Mouse (Mus musculus) liver, embryonic 14.5 days (tissue): ENCODE measurements around the gene Erh. TPM values are rescaled to one million over a fixed set of nuclear protein-coding genes. Genes with fewer than 3 reads are reported as not detected.

Source experiments
- ATAC-seq: fragments of 200-750 bp; cut with Nextera tagmentation; 2 replicates; pipeline ENCODE4 v1.8.0; 2017; ENCODE audit warnings: moderate number of reproducible peaks, mild to moderate bottlenecking, moderate library complexity; ENCODE audit not compliant: insufficient read depth
- DNase-seq, 3 experiments: peaks; one replicate each; pipeline ENCODE4 v3.0.0-alpha.2; 2012 to 2013; ENCODE audit warnings: low read depth in 3 of 3, low spot score in 3 of 3
- H3K27ac ChIP-seq: fragments of 300-500 bp; sonication (generic); 2 replicates; pipeline ENCODE4 v1.5.1; 2014; ENCODE audit warnings: moderate library complexity, mild to moderate bottlenecking, control low read depth, inconsistent platforms
- H3K27me3 ChIP-seq: fragments of 300-500 bp; sonication (generic); 2 replicates; pipeline ENCODE4 v1.6.1; 2014; ENCODE audit warnings: mild to moderate bottlenecking, low read length, moderate library complexity; ENCODE audit not compliant: control insufficient read depth, insufficient read depth
- H3K36me3 ChIP-seq: fragments of 300-500 bp; sonication (generic); replicated peaks from 2 replicates; pipeline ENCODE4 v1.6.1; 2014; ENCODE audit warnings: low read depth; ENCODE audit not compliant: control insufficient read depth, insufficient read depth
- H3K4me1 ChIP-seq, 2 experiments: fragments of 200-500 bp in 1 of 2; fragments of 300-500 bp in 1 of 2; sonication (generic) in 1 of 2; replicated peaks; 2 replicates each; pipeline ENCODE4 v1.6.1; 2012 to 2014; ENCODE audit warnings: antibody characterized with exemption in 1 of 2, inconsistent platforms in 1 of 2, low read length in 1 of 2; ENCODE audit not compliant: control insufficient read depth in 2 of 2, insufficient read depth in 2 of 2
- H3K4me2 ChIP-seq: fragments of 300-500 bp; sonication (generic); 2 replicates; pipeline ENCODE4 v1.6.1; 2014; ENCODE audit warnings: low read depth, mild to moderate bottlenecking, control low read depth, moderate library complexity
- H3K4me3 ChIP-seq, 2 experiments: fragments of 200-500 bp in 1 of 2; fragments of 300-500 bp in 1 of 2; sonication (generic) in 1 of 2; 2 replicates each; pipeline ENCODE4 v1.5.1; 2012 to 2014; ENCODE audit warnings: low read depth in 2 of 2, low read length in 2 of 2, mild to moderate bottlenecking in 2 of 2, control low read depth in 1 of 2, inconsistent platforms in 1 of 2, moderate library complexity in 1 of 2; ENCODE audit not compliant: insufficient read depth in 1 of 2
- H3K9ac ChIP-seq: fragments of 300-500 bp; sonication (generic); replicated peaks from 2 replicates; pipeline ENCODE4 v1.6.1; 2014; ENCODE audit warnings: mild to moderate bottlenecking, control low read depth, moderate library complexity
- H3K9me3 ChIP-seq: fragments of 300-500 bp; sonication (generic); 2 replicates; pipeline ENCODE4 v1.6.1; 2016; ENCODE audit warnings: low read length, mixed read lengths; ENCODE audit not compliant: control insufficient read depth
- CTCF ChIP-seq: IDR thresholded peaks from 2 replicates; pipeline ENCODE4 v1.5.1; 2016; ENCODE audit warnings: antibody characterized with exemption, low read depth, control low read depth
- EP300 ChIP-seq: IDR thresholded peaks from 2 replicates; pipeline ENCODE4 v1.6.1; 2016; ENCODE audit warnings: antibody characterized with exemption, low read depth
- WGBS: fragments of 180-500 bp; shearing (Covaris S2); extraction: QIAGEN DNeasy Blood & Tissue Kit; methylation state at CpG from one replicate; pipeline ENCODE4 v1.1.7; 2014; ENCODE audit not compliant: insufficient replicate concordance; 5-methylcytosine and 5-hydroxymethylcytosine counted together
- polyA plus RNA-seq, 2 experiments: library from polyadenylated mRNA; depleted of rRNA in 1 of 2; stranded (reverse) in 1 of 2; unstranded in 1 of 2; fragments of >200 nt; fragmentation: Nextera tagmentation in 1 of 2; extraction: Ambion mirVana in 1 of 2; gene quantifications; 2 replicates each; pipeline versions ENCODE4 v1.2.1 to v1.2.3; 2012 to 2014

Gene Erh
- polyA plus RNA-seq, 2 experiments, result 123 to 144 TPM

DNA sequence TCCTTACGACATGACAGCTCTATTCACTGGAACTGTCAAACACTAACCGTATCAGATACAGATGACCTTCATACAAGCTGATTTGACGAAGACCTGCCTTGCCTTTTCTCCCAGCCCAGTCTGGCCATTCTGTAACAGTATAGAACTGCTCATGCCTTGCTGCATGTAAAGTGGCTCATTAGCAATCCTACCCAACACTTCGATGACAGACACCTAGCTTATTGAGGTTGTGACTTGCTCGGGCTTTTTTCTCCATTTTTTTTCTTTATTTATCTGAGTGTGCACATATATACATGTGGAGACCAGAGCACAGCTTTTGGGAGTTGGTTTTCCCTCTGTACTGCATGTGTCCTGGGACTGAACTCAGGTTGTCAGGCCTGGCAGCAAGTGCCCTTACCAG lies 12.4 kb downstream of the Erh start:
- no peaks in the 10 kb centered on the region for H3K4me1 ChIP-seq
- no peaks in the 10 kb centered on the region for H3K9me3 ChIP-seq
- ATAC-seq, result no peak
- no peak overlapping the region for H3K4me2 ChIP-seq
- no peak overlapping the region for H3K27ac ChIP-seq
- 80% methylated on average over 5 of the region's 5 CpGs for WGBS
- peaks cover 37% of the 10 kb centered on the region for H3K36me3 ChIP-seq
- DNase-seq, result no peak
- TF ChIP-seq EP300, result no peak
- no peak for TF ChIP-seq CTCF
- H3K27me3 ChIP-seq, result no peaks in the 10 kb centered on the region
- no peak overlapping the region for H3K4me3 ChIP-seq
- no peak overlapping the region for H3K9ac ChIP-seq

DNA sequence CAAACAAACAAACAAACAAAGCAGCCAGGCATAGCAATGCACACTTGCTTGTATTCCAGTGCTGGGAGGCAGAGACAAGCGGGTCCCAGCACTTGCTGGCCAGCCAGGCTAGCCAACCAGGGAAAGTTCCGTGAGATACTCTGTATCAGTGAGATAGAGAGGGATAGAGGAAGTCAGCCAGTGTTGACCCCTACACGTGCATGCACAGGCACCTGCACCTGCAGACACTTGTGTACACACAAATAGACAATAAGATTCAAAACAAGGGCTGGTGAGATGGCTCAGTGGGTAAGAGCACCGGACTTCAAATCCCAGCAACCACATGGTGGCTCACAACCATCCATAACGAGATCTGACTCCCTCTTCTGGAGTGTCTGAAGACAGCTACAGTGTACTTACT lies 23.6 kb downstream of the Erh start:
- H3K36me3 ChIP-seq, result no peaks in the 10 kb centered on the region
- no peaks in the 10 kb centered on the region for H3K9me3 ChIP-seq
- H3K27me3 ChIP-seq, result no peaks in the 10 kb centered on the region
- H3K4me3 ChIP-seq, result no peak overlapping the region
- H3K27ac ChIP-seq, result no peak overlapping the region
- H3K4me2 ChIP-seq, result no peak overlapping the region
- TF ChIP-seq CTCF (no peak), EP300 (no peak)
- no peak for DNase-seq
- no peak overlapping the region for H3K9ac ChIP-seq
- no peak for ATAC-seq
- 43% methylated on average over 5 of the region's 5 CpGs for WGBS
- no peaks in the 10 kb centered on the region for H3K4me1 ChIP-seq

DNA sequence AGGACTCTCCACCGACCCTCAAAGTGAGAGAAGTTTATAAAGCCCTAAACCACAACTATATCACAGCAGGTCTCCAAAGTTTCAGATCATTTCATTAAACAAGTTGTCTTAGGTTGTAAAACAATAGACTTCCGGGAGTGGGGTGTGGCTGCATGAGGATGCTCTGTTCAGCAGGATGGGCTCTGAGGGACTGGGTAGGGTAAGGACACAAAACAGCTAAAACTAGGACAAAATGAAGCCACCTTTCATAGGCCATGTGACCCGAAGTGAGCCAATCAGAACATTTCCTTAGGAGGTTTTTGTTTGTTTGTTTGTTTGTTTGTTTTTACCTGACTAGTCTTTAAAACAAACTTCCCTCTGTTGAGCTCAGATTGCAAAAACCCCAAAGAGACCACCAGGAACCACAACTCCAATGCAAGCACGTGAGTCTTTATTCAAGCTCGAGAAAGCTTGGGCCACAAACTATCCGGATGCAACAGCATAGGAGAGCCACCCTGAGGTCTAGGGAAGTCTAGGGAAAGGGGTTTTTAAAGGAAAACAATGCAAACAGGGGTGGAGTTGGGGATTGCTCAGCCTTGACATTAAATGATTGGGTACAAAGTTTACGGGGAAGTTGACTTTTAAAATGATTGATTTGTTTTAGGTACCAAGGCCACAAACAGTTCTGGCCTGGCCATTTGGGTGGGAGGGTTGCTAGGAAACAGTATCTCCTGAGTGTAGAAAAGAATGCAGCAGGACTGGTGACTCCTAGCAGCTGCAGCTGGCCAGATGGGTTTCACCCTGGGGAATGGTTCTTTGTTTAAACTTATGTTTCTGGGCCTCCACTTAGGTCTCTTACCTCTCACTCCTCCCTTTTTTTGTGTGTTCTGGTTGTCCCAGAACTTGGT lies 28.5 kb downstream of the Erh start:
- TF ChIP-seq EP300, result no peak
- TF ChIP-seq CTCF, result no peak
- Histone ChIP-seq H3K9ac (no peak overlapping the region), H3K9me3 (no peaks in the 10 kb centered on the region), H3K27ac (no peak overlapping the region), H3K4me3 (no peak overlapping the region), H3K36me3 (no peaks in the 10 kb centered on the region), H3K4me1 (no peaks in the 10 kb centered on the region), H3K27me3 (no peaks in the 10 kb centered on the region), H3K4me2 (no peak overlapping the region)
- ATAC-seq, result no peak
- 38% methylated on average over 7 of the region's 7 CpGs for WGBS
- no peak for DNase-seq

DNA sequence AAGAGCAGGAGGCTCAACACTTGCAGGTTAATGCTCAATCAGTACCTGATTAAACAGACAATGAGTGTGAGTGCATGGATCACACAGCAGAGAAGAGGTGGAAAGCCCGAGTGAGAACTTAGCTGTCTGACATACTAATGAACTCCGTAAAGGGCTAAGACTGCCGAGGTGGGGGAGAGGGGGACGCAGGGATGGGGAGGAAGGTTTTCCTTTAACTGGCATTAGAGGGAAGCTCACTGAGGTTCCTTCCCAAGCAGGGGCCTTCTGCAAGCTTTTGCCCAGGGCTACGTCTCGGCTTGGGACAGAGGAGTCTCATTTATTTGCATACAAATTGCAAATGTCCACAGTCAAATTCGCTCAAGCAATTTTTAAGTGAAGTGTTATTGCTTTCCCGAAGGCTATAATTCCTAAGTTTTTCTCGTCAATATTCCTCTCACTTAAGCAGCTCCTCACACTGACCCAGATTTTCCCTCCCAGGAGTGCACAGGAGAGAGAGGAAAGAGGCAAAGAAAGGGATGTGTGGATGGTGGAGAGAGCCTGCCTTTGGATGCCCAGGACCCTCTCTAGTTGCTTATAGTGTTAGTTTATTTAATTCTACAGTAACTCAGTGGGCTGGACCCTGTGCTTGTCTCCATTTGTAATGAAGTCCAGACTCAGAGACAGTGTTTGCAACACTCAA lies 31.9 kb downstream of the Erh start:
- ATAC-seq (no peak), DNase-seq (no peak)
- no peak overlapping the region for H3K4me3 ChIP-seq
- TF ChIP-seq EP300 (no peak), CTCF (no peak)
- H3K4me2 ChIP-seq, result no peak overlapping the region
- no peaks in the 10 kb centered on the region for H3K9me3 ChIP-seq
- WGBS, result 51% methylated on average over 9 of the region's 9 CpGs
- H3K27ac ChIP-seq, result no peak overlapping the region
- H3K4me1 ChIP-seq, result no peaks in the 10 kb centered on the region
- H3K36me3 ChIP-seq, result no peaks in the 10 kb centered on the region
- no peaks in the 10 kb centered on the region for H3K27me3 ChIP-seq
- H3K9ac ChIP-seq, result no peak overlapping the region

DNA sequence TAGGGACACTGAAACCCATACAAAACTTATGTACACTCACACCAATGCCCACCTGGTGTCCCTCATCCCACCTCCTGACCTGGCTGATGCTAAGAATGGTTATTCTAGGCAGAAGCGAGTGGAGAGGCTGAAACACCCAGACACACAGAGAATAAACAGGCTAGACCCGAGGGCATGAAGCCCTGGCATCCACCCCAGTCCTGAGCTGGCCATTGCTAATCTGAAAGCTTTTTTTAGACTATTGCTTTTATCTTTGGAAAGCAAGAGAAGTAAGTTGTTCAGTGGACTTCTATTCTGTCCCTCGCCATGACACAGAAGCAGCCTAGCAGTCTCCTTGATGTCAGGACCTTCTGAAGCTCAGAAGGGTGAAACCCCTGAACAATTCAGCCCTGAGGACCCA lies 34.2 kb downstream of the Erh start:
- H3K27ac ChIP-seq, result no peak overlapping the region
- H3K27me3 ChIP-seq, result no peaks in the 10 kb centered on the region
- TF ChIP-seq CTCF (no peak), EP300 (no peak)
- DNase-seq, result no peak
- H3K4me3 ChIP-seq, result no peak overlapping the region
- no peaks in the 10 kb centered on the region for H3K4me1 ChIP-seq
- H3K36me3 ChIP-seq, result no peaks in the 10 kb centered on the region
- H3K4me2 ChIP-seq, result no peak overlapping the region
- no peak overlapping the region for H3K9ac ChIP-seq
- no peak for ATAC-seq
- no peaks in the 10 kb centered on the region for H3K9me3 ChIP-seq
- 44% methylated on average over 3 of the region's 3 CpGs for WGBS
